Mouse (Mus musculus): ENCODE measurements around the gene AB124611.

- no peak for TF ChIP-seq CTCF (IDR thresholded peaks at IDR 0.05; ENCODE audit: control insufficient read depth, insufficient read depth, low read length)
- TF ChIP-seq POLR2A (IDR thresholded peaks at IDR 0.05; ENCODE audit: borderline replicate concordance, control insufficient read depth, low read depth, low read length), result no peak
Observed at GRCm38 (mm10) chr9:21503352-21503751, 22.6 kb upstream of the AB124611 start.
